Mouse (Mus musculus): ENCODE measurements around the gene Hoxd10. TPM values are rescaled to one million over a fixed set of nuclear protein-coding genes. Genes with fewer than 3 reads are reported as not detected.

Gene Hoxd10
- polyA plus RNA-seq, 1 experiment from 2014 or later, result 33.5 TPM

- Histone ChIP-seq H3K27me3 (ENCODE audit: insufficient read depth, low read length) (peaks cover 3% of the 10 kb centered on the region; the same call in 1 of the 2 replicates), H3K9me3 (ENCODE audit: low read length) (no peaks in the 10 kb centered on the region), H3K4me3 (ENCODE audit: low read length) (peak overlapping the region; percentile 64), H3K36me3 (ENCODE audit: insufficient read depth, low read length) (no peaks in the 10 kb centered on the region; the same call in 1 of the 2 replicates), H3K4me2 (replicated peaks; ENCODE audit: low read depth, low read length) (peak overlapping the region; percentile 59), H3K4me1 (ENCODE audit: insufficient read depth, low read length) (peaks cover 8% of the 10 kb centered on the region; the same call in 1 of the 2 replicates), H3K9ac (replicated peaks; ENCODE audit: low read length) (peak overlapping the region; percentile 80), H3K27ac (ENCODE audit: low read length) (peak overlapping the region; percentile 87)
- WGBS, result 2% methylated on average over 27 of the region's 27 CpGs
- no peak for ATAC-seq (ENCODE audit: low FRiP score, low TSS enrichment)
Measured at GRCm38 (mm10) chr2:74686988-74687697, 4.6 kb upstream of the Hoxd10 start.

- Histone ChIP-seq H3K9ac (replicated peaks; ENCODE audit: low read length) (peak overlapping the region; percentile 80), H3K4me3 (ENCODE audit: low read length) (peak overlapping the region; percentile 64)
Measured at GRCm38 (mm10) chr2:74687698-74688555, 3.8 kb upstream of the Hoxd10 start.

DNA sequence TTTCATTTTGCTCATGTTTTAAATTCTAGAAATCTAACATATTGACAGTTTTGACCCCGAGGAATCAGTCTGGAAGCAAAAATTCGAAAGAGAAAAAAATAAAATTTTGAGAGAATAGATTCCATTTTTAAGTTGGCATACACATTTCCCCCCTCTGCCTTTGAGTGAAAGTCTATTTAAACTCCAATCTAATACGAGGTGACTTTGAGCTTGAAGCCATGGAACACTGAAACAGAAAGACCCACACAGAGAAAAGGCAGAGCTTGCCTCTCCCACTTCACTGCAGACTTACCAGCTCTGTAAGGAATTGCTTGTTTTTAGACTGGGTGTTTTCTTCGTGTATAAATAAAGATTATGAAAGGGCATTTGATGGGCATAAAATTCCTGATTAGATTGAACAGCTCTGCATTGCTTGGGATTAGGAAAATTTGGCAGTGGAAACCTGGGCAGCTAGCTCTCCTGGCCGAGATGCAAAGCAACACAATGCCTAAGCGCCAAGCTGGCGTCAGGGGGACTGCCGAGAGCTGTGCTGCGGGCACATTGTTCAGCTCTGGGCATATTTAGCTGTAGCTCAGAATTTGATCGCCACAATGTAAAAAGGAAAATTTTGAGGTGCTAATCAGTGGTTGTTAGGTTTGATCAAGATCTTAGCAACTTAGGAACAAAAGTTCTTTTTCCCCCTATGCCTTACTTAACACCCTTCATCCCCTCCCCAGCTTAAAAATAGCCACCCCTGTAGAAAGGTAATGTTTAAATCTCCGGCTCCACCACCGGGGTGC lies 2.7 kb upstream of the Hoxd10 start:
- Histone ChIP-seq H3K4me3 (ENCODE audit: low read length) (peak overlapping the region; percentile 48), H3K9me3 (ENCODE audit: low read length) (no peaks in the 10 kb centered on the region), H3K36me3 (ENCODE audit: insufficient read depth, low read length) (no peaks in the 10 kb centered on the region; the same call in 1 of the 2 replicates), H3K9ac (replicated peaks; ENCODE audit: low read length) (peak overlapping the region; percentile 83), H3K4me2 (replicated peaks; ENCODE audit: low read depth, low read length) (peak overlapping the region; percentile 59), H3K27ac (ENCODE audit: low read length) (peak overlapping the region; percentile 94), H3K4me1 (ENCODE audit: insufficient read depth, low read length) (peaks cover 16% of the 10 kb centered on the region; the same call in 1 of the 2 replicates), H3K27me3 (ENCODE audit: insufficient read depth, low read length) (peaks cover 3% of the 10 kb centered on the region; the same call in 1 of the 2 replicates)
- 7% methylated on average over 12 of the region's 12 CpGs for WGBS
- ATAC-seq (ENCODE audit: low FRiP score, low TSS enrichment), result no peak

More at GRCm38 (mm10) chr2:74687698-74688555, 3.8 kb upstream of the Hoxd10 start:
- no peaks in the 10 kb centered on the region; the same call in 1 of the 2 replicates for H3K36me3 ChIP-seq (ENCODE audit: insufficient read depth, low read length)
- peak overlapping the region; percentile 87 for H3K27ac ChIP-seq (ENCODE audit: low read length)
- H3K4me1 ChIP-seq (ENCODE audit: insufficient read depth, low read length), result peaks cover 11% of the 10 kb centered on the region; the same call in 1 of the 2 replicates
- peaks cover 3% of the 10 kb centered on the region; the same call in 1 of the 2 replicates for H3K27me3 ChIP-seq (ENCODE audit: insufficient read depth, low read length)
- 3% methylated on average over 31 of the region's 31 CpGs for WGBS
- ATAC-seq (ENCODE audit: low FRiP score, low TSS enrichment), result no peak
- no peaks in the 10 kb centered on the region for H3K9me3 ChIP-seq (ENCODE audit: low read length)
- peak overlapping the region; percentile 59 for H3K4me2 ChIP-seq (replicated peaks; ENCODE audit: low read depth, low read length)

- H3K9ac ChIP-seq (replicated peaks; ENCODE audit: low read length), result peak overlapping the region; percentile 83
- peak overlapping the region; percentile 94 for H3K27ac ChIP-seq (ENCODE audit: low read length)
- H3K36me3 ChIP-seq (ENCODE audit: insufficient read depth, low read length), result no peaks in the 10 kb centered on the region; the same call in 1 of the 2 replicates
- H3K9me3 ChIP-seq (ENCODE audit: low read length), result no peaks in the 10 kb centered on the region
- peaks cover 3% of the 10 kb centered on the region; the same call in 1 of the 2 replicates for H3K27me3 ChIP-seq (ENCODE audit: insufficient read depth, low read length)
- no peak for ATAC-seq (ENCODE audit: low FRiP score, low TSS enrichment)
- H3K4me3 ChIP-seq (ENCODE audit: low read length), result peak overlapping the region; percentile 48
- H3K4me1 ChIP-seq (ENCODE audit: insufficient read depth, low read length), result peaks cover 18% of the 10 kb centered on the region; the same call in 1 of the 2 replicates
- peak overlapping the region; percentile 59 for H3K4me2 ChIP-seq (replicated peaks; ENCODE audit: low read depth, low read length)
- WGBS, result 5% methylated on average over 24 of the region's 24 CpGs
Measured at GRCm38 (mm10) chr2:74689574-74690337, 2.0 kb upstream of the Hoxd10 start.

DNA sequence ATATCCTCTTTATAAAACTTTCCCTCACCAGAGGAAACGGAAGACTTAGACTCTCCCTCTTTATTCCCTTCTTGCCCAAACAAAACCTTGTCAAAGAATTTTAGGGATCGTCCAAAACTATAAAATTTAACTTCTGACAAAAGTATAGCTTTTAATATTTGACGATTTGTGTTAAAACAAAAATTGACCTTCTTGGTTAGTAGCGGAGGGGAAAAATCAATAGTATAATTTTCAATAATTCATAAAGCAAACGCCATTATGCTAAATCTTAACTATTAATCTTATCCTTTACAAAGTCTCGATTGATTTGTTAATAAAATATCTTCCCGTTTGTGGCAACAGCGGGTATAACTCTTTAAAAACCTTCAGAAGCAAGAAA lies 1.4 kb upstream of the Hoxd10 start:
- H3K27ac ChIP-seq (ENCODE audit: low read length), result peak overlapping the region; percentile 94
- H3K4me3 ChIP-seq (ENCODE audit: low read length), result peak overlapping the region; percentile 48
- H3K4me2 ChIP-seq (replicated peaks; ENCODE audit: low read depth, low read length), result peak overlapping the region; percentile 80
- H3K36me3 ChIP-seq (ENCODE audit: insufficient read depth, low read length), result no peaks in the 10 kb centered on the region; the same call in 1 of the 2 replicates
- no peaks in the 10 kb centered on the region for H3K9me3 ChIP-seq (ENCODE audit: low read length)
- peaks cover 23% of the 10 kb centered on the region for H3K4me1 ChIP-seq (ENCODE audit: insufficient read depth, low read length)
- ATAC-seq (ENCODE audit: low FRiP score, low TSS enrichment), result no peak
- peak overlapping the region; percentile 83 for H3K9ac ChIP-seq (replicated peaks; ENCODE audit: low read length)
- 10% methylated on average over 8 of the region's 8 CpGs for WGBS
- peaks cover 3% of the 10 kb centered on the region; the same call in 1 of the 2 replicates for H3K27me3 ChIP-seq (ENCODE audit: insufficient read depth, low read length)

DNA sequence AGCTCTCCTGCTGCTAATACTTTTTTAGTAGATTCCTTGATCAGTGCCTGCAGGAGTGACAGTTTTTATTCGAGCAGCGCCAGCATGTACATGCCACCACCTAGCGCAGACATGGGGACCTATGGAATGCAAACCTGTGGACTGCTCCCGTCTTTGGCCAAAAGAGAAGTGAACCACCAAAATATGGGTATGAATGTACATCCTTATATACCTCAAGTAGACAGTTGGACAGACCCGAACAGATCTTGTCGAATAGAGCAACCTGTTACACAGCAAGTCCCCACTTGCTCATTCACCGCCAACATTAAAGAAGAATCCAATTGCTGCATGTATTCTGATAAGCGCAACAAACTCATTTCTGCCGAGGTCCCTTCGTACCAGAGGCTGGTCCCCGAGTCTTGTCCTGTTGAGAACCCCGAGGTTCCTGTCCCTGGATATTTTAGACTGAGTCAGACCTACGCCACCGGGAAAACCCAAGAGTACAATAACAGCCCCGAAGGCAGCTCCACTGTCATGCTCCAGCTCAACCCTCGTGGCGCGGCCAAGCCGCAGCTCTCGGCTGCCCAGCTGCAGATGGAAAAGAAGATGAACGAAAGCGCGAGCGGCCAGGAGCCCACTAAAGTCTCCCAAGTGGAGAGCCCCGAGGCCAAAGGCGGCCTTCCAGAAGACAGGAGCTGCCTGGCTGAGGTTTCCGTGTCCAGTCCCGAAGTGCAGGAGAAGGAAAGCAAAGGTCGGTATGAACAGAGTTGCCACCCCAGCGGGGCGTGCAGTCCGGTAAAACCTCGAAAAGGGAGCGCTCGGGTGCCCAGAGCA lies 477 bp downstream of the Hoxd10 start:
- no peak for ATAC-seq (ENCODE audit: low FRiP score, low TSS enrichment)
- Histone ChIP-seq H3K4me2 (replicated peaks; ENCODE audit: low read depth, low read length) (peak overlapping the region; percentile 80), H3K9ac (replicated peaks; ENCODE audit: low read length) (peak overlapping the region; percentile 92), H3K27ac (ENCODE audit: low read length) (peak overlapping the region; percentile 98), H3K9me3 (ENCODE audit: low read length) (no peaks in the 10 kb centered on the region), H3K4me1 (ENCODE audit: insufficient read depth, low read length) (peaks cover 42% of the 10 kb centered on the region), H3K4me3 (ENCODE audit: low read length) (peak overlapping the region; percentile 82), H3K27me3 (ENCODE audit: insufficient read depth, low read length) (peaks cover 3% of the 10 kb centered on the region; the same call in 1 of the 2 replicates), H3K36me3 (ENCODE audit: insufficient read depth, low read length) (no peaks in the 10 kb centered on the region; the same call in 1 of the 2 replicates)
- WGBS, result 2% methylated on average over 35 of the region's 35 CpGs

GRCm38 (mm10) chr2:74692808-74693431 lies 1.2 kb downstream of the Hoxd10 start:
- Histone ChIP-seq H3K9me3 (ENCODE audit: low read length) (no peaks in the 10 kb centered on the region), H3K27ac (ENCODE audit: low read length) (peak overlapping the region; percentile 98), H3K4me1 (ENCODE audit: insufficient read depth, low read length) (peaks cover 42% of the 10 kb centered on the region), H3K36me3 (ENCODE audit: insufficient read depth, low read length) (no peaks in the 10 kb centered on the region; the same call in 1 of the 2 replicates), H3K27me3 (ENCODE audit: insufficient read depth, low read length) (peaks cover 3% of the 10 kb centered on the region; the same call in 1 of the 2 replicates), H3K9ac (replicated peaks; ENCODE audit: low read length) (peak overlapping the region; percentile 92), H3K4me2 (replicated peaks; ENCODE audit: low read depth, low read length) (peak overlapping the region; percentile 80), H3K4me3 (ENCODE audit: low read length) (peak overlapping the region; percentile 82)
- WGBS, result 4% methylated on average over 20 of the region's 20 CpGs
- ATAC-seq (ENCODE audit: low FRiP score, low TSS enrichment), result no peak

DNA sequence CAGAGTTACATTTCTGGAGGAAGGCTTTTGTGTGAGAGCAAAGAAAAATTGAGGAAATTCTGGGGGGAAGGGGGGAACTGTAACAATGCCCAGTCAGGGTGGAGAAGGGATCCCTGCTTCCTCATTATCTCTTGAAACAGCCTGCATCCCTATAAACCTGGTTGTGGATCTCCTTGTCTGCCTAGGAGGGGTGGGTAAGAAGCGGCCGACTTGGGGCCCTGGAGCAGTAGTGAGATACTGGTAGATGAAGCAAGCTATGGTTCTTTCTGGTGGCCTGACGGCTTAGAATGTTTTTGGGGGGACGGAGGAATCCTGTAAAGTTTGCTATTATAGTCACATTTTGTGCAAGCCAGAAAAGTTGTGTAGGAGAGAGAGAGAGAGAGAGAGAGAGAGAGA lies 1.7 kb downstream of the Hoxd10 start:
- Histone ChIP-seq H3K27ac (ENCODE audit: low read length) (peak overlapping the region; percentile 98), H3K4me2 (replicated peaks; ENCODE audit: low read depth, low read length) (peak overlapping the region; percentile 80)

More for the DNA sequence above, 1.7 kb downstream of the Hoxd10 start:
- peak overlapping the region; percentile 82 for H3K4me3 ChIP-seq (ENCODE audit: low read length)
- peaks cover 39% of the 10 kb centered on the region for H3K4me1 ChIP-seq (ENCODE audit: insufficient read depth, low read length)
- H3K36me3 ChIP-seq (ENCODE audit: insufficient read depth, low read length), result no peaks in the 10 kb centered on the region; the same call in 1 of the 2 replicates
- 28% methylated on average over 4 of the region's 4 CpGs for WGBS
- no peak for ATAC-seq (ENCODE audit: low FRiP score, low TSS enrichment)
- peak overlapping the region; percentile 92 for H3K9ac ChIP-seq (replicated peaks; ENCODE audit: low read length)
- no peaks in the 10 kb centered on the region for H3K27me3 ChIP-seq (ENCODE audit: insufficient read depth, low read length)
- H3K9me3 ChIP-seq (ENCODE audit: low read length), result no peaks in the 10 kb centered on the region
